Mouse (Mus musculus): ENCODE data around the gene Commd2. TPM values are rescaled to one million over a fixed set of nuclear protein-coding genes. Genes with fewer than 3 reads are reported as not detected.

Commd2 gene
- polyA plus RNA-seq, 1 experiment = 26.9 TPM

DNA sequence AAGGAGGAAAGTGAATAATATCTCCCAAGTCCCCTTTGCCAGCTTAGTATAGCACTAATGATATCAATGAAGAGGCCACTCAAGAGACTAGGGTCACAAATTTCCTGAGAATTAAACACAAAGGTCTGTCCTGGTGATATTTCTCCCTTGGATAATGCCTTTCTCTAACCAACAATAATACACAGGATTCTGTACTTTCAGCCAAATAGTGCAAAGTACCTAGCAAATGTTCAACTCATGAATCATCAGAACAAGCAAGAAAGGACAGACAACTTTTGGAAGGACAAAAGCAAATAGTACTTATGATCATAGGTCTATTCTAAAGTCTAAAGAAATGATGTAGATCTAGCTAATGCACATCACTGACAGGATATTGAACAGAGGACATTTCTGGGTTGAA lies 56.0 kb downstream of the Commd2 start:
- TF ChIP-seq CTCF (IDR thresholded peaks at IDR 0.05; ENCODE audit: extremely low read depth, insufficient read depth, low read length) = no peak
- TF ChIP-seq POLR2A (IDR thresholded peaks at IDR 0.05; ENCODE audit: extremely low read depth, insufficient read depth, low read length) = no peak
- no peak overlapping the region for H3K4me3 ChIP-seq (ENCODE audit: insufficient read depth, low read length)
- no peak overlapping the region for H3K27ac ChIP-seq (ENCODE audit: insufficient read depth, low read length)
- H3K4me1 ChIP-seq (ENCODE audit: control insufficient read depth, insufficient read depth, low read length) = no peaks in the 10 kb centered on the region

Other genes starting within 250 kb of the Commd2 start
- gene Tm4sf4, start 226.4 kb downstream of the Commd2 start, polyA plus RNA-seq (2012; rRNA removed) = 0.06 TPM in 1 of 2 replicates, not detected in the other
- 11.0 and 11.6 TPM in 2 replicates for gene Wwtr1, start 75.8 kb downstream of the Commd2 start, polyA plus RNA-seq (2012; rRNA removed)
- gene Ankub1, start 41.1 kb upstream of the Commd2 start, polyA plus RNA-seq (2012; rRNA removed) = 2.1 and 2.9 TPM in 2 replicates
- 112 and 117 TPM in 2 replicates for gene Rnf13, start 84.3 kb upstream of the Commd2 start, polyA plus RNA-seq (2012; rRNA removed)
- 548 and 551 TPM in 2 replicates for gene Pfn2, start 196.4 kb upstream of the Commd2 start, polyA plus RNA-seq (2012; rRNA removed)